8 mouse cellular contexts compared by ENCODE assay signal in the genomic region with DNA sequence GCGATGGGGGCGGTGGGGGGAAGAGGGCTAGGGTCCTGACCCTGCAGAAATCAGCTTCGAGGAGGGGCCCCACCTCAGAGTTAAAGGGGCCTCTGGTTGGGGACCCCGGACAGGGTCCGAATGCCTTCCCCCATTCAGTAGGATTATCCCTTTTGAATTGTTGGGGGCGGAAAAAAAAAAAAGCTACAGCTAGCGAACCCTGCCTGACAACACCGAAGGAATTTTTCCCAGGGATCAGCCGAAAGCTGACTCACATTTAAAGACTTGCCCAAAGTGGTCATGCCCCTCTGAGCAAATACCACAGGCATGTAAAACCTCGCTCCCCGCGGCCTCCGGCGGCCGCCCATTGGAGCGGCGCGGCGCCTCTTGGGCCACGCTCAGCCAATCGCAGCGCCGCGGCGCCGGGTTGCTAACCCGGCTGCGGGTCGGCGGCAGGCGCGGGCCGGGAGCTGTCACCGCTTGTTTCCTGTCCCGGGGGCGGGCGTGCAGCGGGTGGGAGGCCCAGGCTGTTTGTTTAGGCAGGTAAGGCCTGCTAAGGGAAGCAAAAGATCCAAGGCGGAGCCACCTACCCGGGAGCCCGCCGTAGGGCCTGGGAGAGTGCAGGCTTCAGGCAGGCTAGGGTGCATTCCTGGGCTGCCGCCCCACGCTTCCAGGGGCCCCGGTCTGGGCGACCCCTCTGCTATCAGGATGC.
DNase-seq lines count a peak whose midpoint lies in the region; ATAC-seq lines count a peak whose summit lies in the region.

No protein-coding gene starts in this region.

- peak overlapping the region; percentile 45 for H3K4me3 ChIP-seq in hindbrain, embryonic 15.5 days

- peak overlapping the region; percentile 50 for H3K9ac ChIP-seq in hindbrain, embryonic 15.5 days

- H3K27me3 ChIP-seq in hindbrain, embryonic 15.5 days: no peaks in the 10 kb centered on the region

- peaks cover 17% of the 10 kb centered on the region for H3K4me1 ChIP-seq in hindbrain, embryonic 15.5 days (replicated peaks)

- DNase-seq in T-cell, adult 2 months (ENCODE audit: low spot score): peak; percentile 83
- DNase-seq in cerebellum, postnatal 25 days: peak; percentile 88 to 92
- peak; percentile 71 to 76 for DNase-seq in frontal cortex, postnatal 36 days (ENCODE audit: low spot score in 2 of 2)
- DNase-seq in left cerebral cortex, adult 18-20 months (ENCODE audit: low spot score in 2 of 2): peak; percentile 65 to 83
- peak; percentile 90 to 96 for DNase-seq in lung, postnatal 4 days
- peak; percentile 42 for DNase-seq in retina, postnatal 7 days (ENCODE audit: low read depth, low spot score)
- peak; percentile 79 to 89 for DNase-seq in urinary bladder, adult 18-20 months (ENCODE audit: low spot score in 2 of 2)

- H3K4me2 ChIP-seq in hindbrain, embryonic 15.5 days: peak overlapping the region; percentile 85

- WGBS in hindbrain, embryonic 15.5 days: under 1% methylated on average over 46 of the region's 46 CpGs

- H3K36me3 ChIP-seq in hindbrain, embryonic 15.5 days: no peaks in the 10 kb centered on the region

- no peaks in the 10 kb centered on the region for H3K9me3 ChIP-seq in hindbrain, embryonic 15.5 days

- peak; percentile 93 for ATAC-seq in hindbrain, embryonic 15.5 days (ENCODE audit: low FRiP score, low read depth)

- peak overlapping the region; percentile 75 for H3K27ac ChIP-seq in hindbrain, embryonic 15.5 days (replicated peaks)

Comparison
In these comparisons a context has a peak if more than half of its experiments do, and no peak if none do; other contexts are left out.
1. Peak in every context shown above with its lines: DNase-seq, ATAC-seq, H3K4me3 ChIP-seq and H3K27ac ChIP-seq.
2. DNase-seq: peak in every context shown above with its lines; median percentile 93 in lung, postnatal 4 days; 90 in cerebellum, postnatal 25 days; 84 in urinary bladder, adult 18-20 months; 83 in T-cell, adult 2 months; 74 in left cerebral cortex, adult 18-20 months; 74 in frontal cortex, postnatal 36 days; 42 in retina, postnatal 7 days.